Mouse (Mus musculus): ENCODE measurements around the gene Rpusd4.

- no peak for TF ChIP-seq POLR2A (IDR thresholded peaks at IDR 0.05; ENCODE audit: borderline replicate concordance, control insufficient read depth, low read depth, low read length)
- TF ChIP-seq CTCF (IDR thresholded peaks at IDR 0.05; ENCODE audit: control insufficient read depth, insufficient read depth, low read length), result no peak
Observed at GRCm38 (mm10) chr9:35318537-35319172, 51.0 kb downstream of the Rpusd4 start.

Measured in bone marrow, adult 2 months (tissue).